16 mouse cellular contexts compared by ENCODE assay signal in the genomic region with DNA sequence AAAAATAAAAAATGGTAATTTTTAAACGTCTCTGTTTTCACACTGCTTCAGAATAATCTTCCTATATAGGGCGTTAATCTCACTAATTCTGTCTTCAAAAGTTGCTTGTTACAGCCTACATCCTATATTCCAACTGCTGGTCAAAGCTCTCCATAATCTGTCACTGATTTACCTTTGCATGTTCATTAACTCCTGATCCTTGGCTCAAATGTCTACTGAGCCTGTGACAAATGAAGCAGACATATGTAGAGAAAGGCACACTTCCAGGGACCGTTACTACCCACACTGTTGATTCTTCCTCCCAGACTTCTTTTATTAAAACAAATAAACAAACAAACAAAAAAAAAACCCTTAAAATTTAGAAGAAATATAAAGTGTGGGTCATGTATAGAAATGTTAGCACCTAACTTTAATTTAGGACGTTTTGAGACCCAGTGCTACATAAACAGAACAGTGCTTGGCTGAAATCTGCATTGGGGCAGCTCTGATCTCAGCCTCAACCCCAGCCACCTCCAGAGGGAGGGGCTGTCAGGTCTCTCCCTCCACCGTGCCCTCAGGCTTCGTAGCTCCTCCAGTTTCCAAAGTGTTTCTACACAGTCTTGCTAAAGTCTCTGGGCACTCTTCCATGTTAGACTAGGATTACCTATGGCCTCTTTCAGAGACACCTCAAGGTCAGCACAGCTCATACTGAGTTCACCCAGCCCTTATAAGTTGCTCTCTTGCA. TPM values are rescaled to one million over a fixed set of nuclear protein-coding genes. Genes with fewer than 3 reads are reported as not detected.
DNase-seq lines count a peak whose midpoint lies in the region; TF ChIP-seq lines count a peak whose summit lies in the region.
"Had no signal": no experiment of that assay in that cellular context is flagged by ENCODE, and none has a peak within 500 bp of the region (broad histone marks: within the 10 kb centered on the region; RNA-seq: fewer than 3 reads in every experiment).

No protein-coding gene starts in this region.

- H3K4me1 ChIP-seq in kidney, adult 2 months (ENCODE audit: control insufficient read depth, insufficient read depth, low read length), result peaks cover 46% of the 10 kb centered on the region
- no peaks in the 10 kb centered on the region for H3K4me1 ChIP-seq in thymus, adult 2 months (replicated peaks; ENCODE audit: control insufficient read depth, insufficient read depth, low read length)
- H3K4me1 ChIP-seq: embryonic facial prominence, embryonic 12.5 days; hindbrain, embryonic 12.5 days had no signal

- DNase-seq in gastrocnemius, adult 18-20 months (ENCODE audit: low spot score), result peak; percentile 70
- no peak for DNase-seq in gastrocnemius, postnatal 14 days
- DNase-seq in adipocyte (ENCODE audit: low spot score), result peak; percentile 70
- peak; percentile 67 for DNase-seq in kidney, adult 2 months
- DNase-seq in kidney, postnatal 36 days, result peak; percentile 54 to 65
- no peak for DNase-seq in thymus, adult 2 months
- DNase-seq in urinary bladder, adult 18-20 months (ENCODE audit: low spot score in 2 of 2), result no peak
- DNase-seq in thymus, postnatal 4 days, result no peak
- DNase-seq: B cell, adult 2 months; heart, adult 18-20 months; lung, postnatal 10 days; thymus, postnatal 25 days had no signal

- no peak for TF ChIP-seq POLR2A in kidney, adult 2 months (IDR thresholded peaks at IDR 0.05; ENCODE audit: low read depth, low read length)
- TF ChIP-seq POLR2A in thymus, adult 2 months (IDR thresholded peaks at IDR 0.05; ENCODE audit: control insufficient read depth, extremely low read depth, insufficient read depth, low read length, poor library complexity), result no peak

- WGBS in kidney, adult 2 months, result 23% methylated on average over 6 of the region's 6 CpGs
- 81% methylated on average over 6 of the region's 6 CpGs for WGBS in thymus, adult 2 months

- intact Hi-C loops in gastrocnemius, postnatal 14 days (cut with DNase I; ENCODE audit: low total_unique reads), result no loop called here

- H3K27ac ChIP-seq in kidney, adult 2 months (ENCODE audit: insufficient read depth, low read depth, low read length), result peak overlapping the region; percentile 61
- no peak overlapping the region for H3K27ac ChIP-seq in thymus, adult 2 months (ENCODE audit: control insufficient read depth, insufficient read depth, low read length)
- H3K27ac ChIP-seq: embryonic facial prominence, embryonic 12.5 days; hindbrain, embryonic 12.5 days had no signal

- H3K36me3 ChIP-seq in kidney, adult 2 months (ENCODE audit: control insufficient read depth, insufficient read depth, low read length), result no peaks in the 10 kb centered on the region
- no peaks in the 10 kb centered on the region for H3K36me3 ChIP-seq in thymus, adult 2 months (ENCODE audit: control insufficient read depth, insufficient read depth, low read length)
- H3K36me3 ChIP-seq: embryonic facial prominence, embryonic 12.5 days; hindbrain, embryonic 12.5 days had no signal

- TF ChIP-seq CTCF in kidney, adult 2 months (conservative IDR thresholded peaks at IDR 0.05; ENCODE audit: insufficient read depth, insufficient read length, low read depth, low read length), result no peak
- TF ChIP-seq CTCF in thymus, adult 2 months (IDR thresholded peaks at IDR 0.05; ENCODE audit: borderline replicate concordance, control insufficient read depth, extremely low read depth, insufficient read depth, low read length, poor library complexity), result no peak

- no peak overlapping the region for H3K4me3 ChIP-seq in kidney, adult 2 months (ENCODE audit: insufficient read depth, low read depth, low read length)
- H3K4me3 ChIP-seq in thymus, adult 2 months (ENCODE audit: control insufficient read depth, insufficient read depth, low read length), result no peak overlapping the region
- H3K4me3 ChIP-seq: embryonic facial prominence, embryonic 12.5 days; hindbrain, embryonic 12.5 days had no signal

- no peaks in the 10 kb centered on the region for H3K27me3 ChIP-seq in kidney, adult 2 months (replicated peaks; ENCODE audit: control insufficient read depth, insufficient read depth, low read length)
- no peaks in the 10 kb centered on the region for H3K27me3 ChIP-seq in thymus, adult 2 months (ENCODE audit: control insufficient read depth, insufficient read depth, low read length)
- H3K27me3 ChIP-seq: embryonic facial prominence, embryonic 12.5 days; hindbrain, embryonic 12.5 days had no signal

RNA-seq across cellular contexts. Expression of gene Mfsd4b1, which starts 33.2 kb away (rescaled TPM):
- 1 to 10 TPM; 2.0 to 2.2 TPM for total RNA-seq in gastrocnemius, adult 18-20 months (2021)
- total RNA-seq in gastrocnemius, postnatal 14 days (2021), result under 1 TPM; 0.39 to 0.60 TPM
- 81.5 and 102 TPM in 2 replicates for polyA plus RNA-seq in kidney, adult 2 months (2012; rRNA removed)
- polyA plus RNA-seq in thymus, adult 2 months (2012; rRNA removed), result 0.96 and 1.4 TPM in 2 replicates
- total RNA-seq: common myeloid progenitor, adult 5-6 weeks; megakaryocyte-erythroid progenitor cell, adult 5-6 weeks had no signal

Comparison
In these comparisons a context has a peak if more than half of its experiments do, and no peak if none do; other contexts are left out.
1. DNase-seq: peak in gastrocnemius, adult 18-20 months (single experiment), adipocyte (single experiment), kidney, adult 2 months (single experiment) and kidney, postnatal 36 days (2 of 2); none in gastrocnemius, postnatal 14 days (single experiment), thymus, adult 2 months (single experiment), urinary bladder, adult 18-20 months (0 of 2) and thymus, postnatal 4 days (single experiment).